Mouse (Mus musculus): ENCODE measurements at regions not wholly inside any gene's neighbourhood (a gene's known extent, or its start where the extent isn't known, plus 50 kb on each side); places are given as distances from the start of the nearest gene placed in this dataset.
"Not testable (repeated sequence)": the region's sequence is repeated elsewhere in the genome, so short reads cannot be mapped to it uniquely, and the experiment has no call there.

GRCm38 (mm10) chr7:63998995-63999960 lies 60.6 kb upstream of the Klf13 start:
- DNase-seq (ENCODE audit: low read depth, low spot score): no peak

DNA sequence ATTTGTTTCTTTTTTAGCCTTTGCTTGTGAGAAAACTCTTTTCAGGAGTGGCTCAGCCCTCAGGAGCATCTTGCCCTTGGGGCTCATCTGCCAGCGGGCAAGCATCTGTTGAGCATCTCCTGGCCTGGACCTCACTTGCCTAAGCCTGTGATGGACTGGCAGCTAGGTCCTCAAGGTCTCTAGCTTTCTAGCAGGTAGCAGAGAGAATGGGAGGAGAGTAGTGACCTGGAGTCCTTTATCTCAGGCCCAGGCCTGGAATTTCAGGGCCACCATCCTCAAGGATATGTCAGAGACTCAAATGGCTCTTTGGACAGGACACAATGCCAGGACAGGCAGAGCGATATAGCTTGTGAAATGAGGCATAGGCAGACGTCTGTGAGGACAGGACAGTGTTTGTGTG lies 59.3 kb upstream of the Klf13 start:
- no peak for DNase-seq (ENCODE audit: low read depth, low spot score)

- no peak for DNase-seq (ENCODE audit: low read depth, low spot score)
Observed at GRCm38 (mm10) chr7:63996581-63997098, 57.9 kb upstream of the Klf13 start.

GRCm38 (mm10) chr7:63995255-63995980 lies 56.7 kb upstream of the Klf13 start:
- no peak for DNase-seq (ENCODE audit: low read depth, low spot score)

DNA sequence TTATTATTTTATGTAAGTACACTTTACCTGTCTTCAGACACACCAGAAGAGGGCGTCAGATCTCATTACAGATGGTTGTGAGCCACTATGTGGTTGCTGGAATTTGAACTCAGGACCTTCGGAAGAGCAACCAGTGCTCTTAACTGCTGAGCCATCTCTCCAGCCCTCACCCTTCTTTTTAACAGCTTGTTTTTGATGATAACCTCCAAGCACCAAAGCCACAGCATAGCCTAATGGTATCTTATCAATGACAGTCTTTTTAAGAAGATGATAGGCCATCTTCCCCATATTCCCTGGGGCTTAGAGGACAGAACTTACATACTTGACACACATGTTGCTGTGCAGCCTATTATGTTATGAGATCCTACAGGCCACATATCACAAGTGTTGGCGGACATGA lies 56.1 kb upstream of the Klf13 start:
- DNase-seq (ENCODE audit: low read depth, low spot score): not testable (repeated sequence)

DNA sequence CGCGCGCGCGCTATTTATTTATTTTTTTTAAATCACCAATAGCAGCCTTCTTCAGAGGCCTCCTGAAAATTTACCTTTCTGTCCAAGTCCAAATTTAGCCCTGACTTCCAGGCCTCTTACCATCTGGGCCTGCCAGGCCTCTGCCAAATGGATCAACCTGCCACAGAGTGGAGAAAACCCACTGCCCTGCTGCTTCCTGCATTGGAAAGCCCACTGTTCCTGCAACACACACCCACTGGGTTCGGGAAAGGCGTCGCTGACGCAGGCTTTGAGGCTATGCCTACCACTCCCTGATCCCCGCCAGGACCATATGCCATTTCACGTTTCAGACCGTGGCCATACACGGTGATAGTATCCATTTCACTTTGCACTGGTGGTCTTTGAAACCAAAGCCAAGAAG lies 53.4 kb upstream of the Klf13 start:
- DNase-seq (ENCODE audit: low read depth, low spot score): no peak

GRCm38 (mm10) chr7:63991085-63992010 lies 52.6 kb upstream of the Klf13 start:
- DNase-seq (ENCODE audit: low read depth, low spot score): no peak

DNA sequence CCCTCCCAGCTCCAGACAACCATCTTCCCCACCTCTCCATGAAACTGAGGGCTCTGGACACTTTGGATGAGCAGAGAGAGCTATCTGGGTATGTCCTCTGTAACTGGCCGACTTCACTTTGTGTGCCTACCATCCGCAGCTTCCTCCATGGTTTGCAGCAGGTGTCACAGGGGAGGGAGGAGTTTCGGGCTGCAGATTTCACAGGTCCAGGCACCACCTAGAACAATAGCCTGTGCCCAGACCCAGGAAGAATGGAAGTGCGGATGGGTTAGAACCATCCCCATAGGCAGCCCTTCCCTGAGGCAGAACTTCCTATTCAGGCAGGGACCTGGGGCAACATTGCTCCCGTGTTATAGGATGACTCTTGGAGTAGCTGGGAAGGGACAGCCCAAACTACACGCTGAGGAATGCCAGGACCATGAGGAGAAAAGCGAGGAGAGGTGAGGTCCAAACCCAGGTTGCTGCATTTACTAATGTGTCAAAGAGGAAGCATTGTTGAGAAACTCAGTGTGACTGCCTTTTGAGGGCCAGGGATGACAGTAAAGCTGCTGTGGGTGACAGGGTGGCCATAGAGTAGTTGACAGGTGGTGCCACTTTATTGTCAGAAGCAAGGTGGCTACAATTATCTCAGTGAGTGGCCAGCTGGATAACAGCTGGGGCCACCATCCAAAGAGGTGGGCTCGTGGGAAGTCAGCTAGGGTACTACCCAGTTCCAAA lies 51.8 kb upstream of the Klf13 start:
- DNase-seq (ENCODE audit: low read depth, low spot score): no peak

DNA sequence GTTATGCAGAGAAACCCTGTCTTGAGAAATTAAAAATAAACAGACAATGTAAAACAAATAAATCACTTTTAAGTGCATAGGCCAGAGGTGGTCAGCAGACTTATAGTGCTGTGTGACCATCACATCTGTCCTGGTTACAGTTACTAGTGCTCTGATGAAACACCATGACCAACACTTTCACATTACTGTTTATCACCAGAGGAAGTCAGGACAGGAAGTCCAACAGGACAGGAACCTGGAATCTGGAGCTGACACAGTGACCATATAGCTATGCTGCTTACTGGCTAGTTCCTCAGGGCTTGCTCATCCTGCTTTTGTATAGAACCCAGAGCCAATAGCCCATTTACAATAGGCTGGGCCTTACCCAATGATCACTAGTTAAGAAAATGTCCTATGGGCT lies 51.0 kb upstream of the Klf13 start:
- no peak for DNase-seq (ENCODE audit: low read depth, low spot score)
